Mouse (Mus musculus) liver, postnatal 0 days (tissue): ENCODE measurements at regions not wholly inside any gene's neighbourhood (a gene's known extent, or its start where the extent isn't known, plus 50 kb on each side); places are given as distances from the start of the nearest gene placed in this dataset.

Source experiments
- CTCF ChIP-seq: sonication (generic); IDR thresholded peaks from 2 replicates; pipeline ENCODE4 v1.5.1; 2016; ENCODE audit warnings: antibody characterized with exemption, low read depth
- EP300 ChIP-seq: IDR thresholded peaks from 2 replicates; pipeline ENCODE4 v1.6.1; 2016; ENCODE audit warnings: antibody characterized with exemption, low read depth, mild to moderate bottlenecking

- TF ChIP-seq EP300 (no peak), CTCF (no peak)
These were observed 58.0 kb upstream of the Sh3gl3 start for GRCm38 (mm10) chr7:82115646-82116045.
